Mouse (Mus musculus) retina, postnatal 1 day (tissue): Measurements from ENCODE around the gene Ankrd22.

Source experiments
- DNase-seq: peaks from one replicate; pipeline ENCODE4 v3.0.0-alpha.2; 2012

Ankrd22 gene

GRCm38 (mm10) chr19:34180316-34180715, 14.5 kb upstream of the Ankrd22 start:
- no peak for DNase-seq

- no peak for DNase-seq
These were observed 13.3 kb upstream of the Ankrd22 start for GRCm38 (mm10) chr19:34179136-34179535.

GRCm38 (mm10) chr19:34174004-34174403, 8.2 kb upstream of the Ankrd22 start:
- DNase-seq, result no peak

GRCm38 (mm10) chr19:34171167-34171566, 5.3 kb upstream of the Ankrd22 start:
- no peak for DNase-seq

GRCm38 (mm10) chr19:34169121-34169520, 3.3 kb upstream of the Ankrd22 start:
- no peak for DNase-seq

GRCm38 (mm10) chr19:34167896-34168661, 2.2 kb upstream of the Ankrd22 start:
- DNase-seq, result no peak

- no peak for DNase-seq
These were observed 533 bp upstream of the Ankrd22 start for GRCm38 (mm10) chr19:34166386-34166785.

GRCm38 (mm10) chr19:34162693-34163092, 3.2 kb downstream of the Ankrd22 start:
- DNase-seq, result no peak

GRCm38 (mm10) chr19:34153263-34154144, 12.3 kb downstream of the Ankrd22 start:
- DNase-seq, result peak; percentile 49

- DNase-seq, result peak; percentile 14
These were observed 13.9 kb downstream of the Ankrd22 start for GRCm38 (mm10) chr19:34151909-34152308.

GRCm38 (mm10) chr19:34148421-34148820, 17.4 kb downstream of the Ankrd22 start:
- DNase-seq, result no peak

GRCm38 (mm10) chr19:34139431-34140046, 26.3 kb downstream of the Ankrd22 start:
- no peak for DNase-seq

- no peak for DNase-seq
These were observed 27.0 kb downstream of the Ankrd22 start for GRCm38 (mm10) chr19:34138720-34139430.

- DNase-seq, result no peak
These were observed 45.6 kb downstream of the Ankrd22 start for GRCm38 (mm10) chr19:34120107-34120731.

GRCm38 (mm10) chr19:34119653-34120052, 46.2 kb downstream of the Ankrd22 start:
- DNase-seq, result no peak

- no peak for DNase-seq
These were observed 46.8 kb downstream of the Ankrd22 start for GRCm38 (mm10) chr19:34119102-34119501.

- no peak for DNase-seq
These were observed 61.0 kb downstream of the Ankrd22 start for GRCm38 (mm10) chr19:34104841-34105240.

- no peak for DNase-seq
These were observed 64.0 kb downstream of the Ankrd22 start for GRCm38 (mm10) chr19:34101888-34102287.

- DNase-seq, result no peak
These were observed 65.2 kb downstream of the Ankrd22 start, which contains the start of gene Lipm for GRCm38 (mm10) chr19:34100633-34101032. TSS of gene Lipm (plus strand) at chr19:34100933.

GRCm38 (mm10) chr19:34096228-34096627, 69.6 kb downstream of the Ankrd22 start:
- DNase-seq, result no peak

- no peak for DNase-seq
These were observed 70.5 kb downstream of the Ankrd22 start for GRCm38 (mm10) chr19:34095381-34095780.

GRCm38 (mm10) chr19:34089011-34089680, 76.7 kb downstream of the Ankrd22 start:
- DNase-seq, result no peak
